Mouse (Mus musculus) forebrain, embryonic 14.5 days (tissue): Measurements from ENCODE around the gene Esp24. TPM values are rescaled to one million over a fixed set of nuclear protein-coding genes. Genes with fewer than 3 reads are reported as not detected.

Experiments
- polyA plus RNA-seq: library from polyadenylated mRNA; unstranded; fragments of >200 nt; fragmentation: Nextera tagmentation; extraction: Ambion mirVana; gene quantifications from 2 replicates; pipeline ENCODE4 v1.2.1, GENCODE M21; 2014

The Esp24 gene
- polyA plus RNA-seq, 1 experiment from 2014 or later: not detected

Other genes with a start within 250 kb of the Esp24 start
- gene Gm21903, start 6.6 kb downstream of the Esp24 start, polyA plus RNA-seq: not detected in 2 replicates
- gene Esp23, start 40.3 kb downstream of the Esp24 start, polyA plus RNA-seq: not detected in 2 replicates
- not detected in 2 replicates for gene Esp22, start 58.6 kb downstream of the Esp24 start, polyA plus RNA-seq